Mouse (Mus musculus): ENCODE measurements around the gene Slc1a6. TPM values are rescaled to one million over a fixed set of nuclear protein-coding genes. Genes with fewer than 3 reads are reported as not detected.
"Not testable (repeated sequence)": the region's sequence is repeated elsewhere in the genome, so short reads cannot be mapped to it uniquely, and the experiment has no call there.

Gene Slc1a6
- polyA plus RNA-seq, 1 experiment from 2014 or later, result 0.38 TPM

DNA sequence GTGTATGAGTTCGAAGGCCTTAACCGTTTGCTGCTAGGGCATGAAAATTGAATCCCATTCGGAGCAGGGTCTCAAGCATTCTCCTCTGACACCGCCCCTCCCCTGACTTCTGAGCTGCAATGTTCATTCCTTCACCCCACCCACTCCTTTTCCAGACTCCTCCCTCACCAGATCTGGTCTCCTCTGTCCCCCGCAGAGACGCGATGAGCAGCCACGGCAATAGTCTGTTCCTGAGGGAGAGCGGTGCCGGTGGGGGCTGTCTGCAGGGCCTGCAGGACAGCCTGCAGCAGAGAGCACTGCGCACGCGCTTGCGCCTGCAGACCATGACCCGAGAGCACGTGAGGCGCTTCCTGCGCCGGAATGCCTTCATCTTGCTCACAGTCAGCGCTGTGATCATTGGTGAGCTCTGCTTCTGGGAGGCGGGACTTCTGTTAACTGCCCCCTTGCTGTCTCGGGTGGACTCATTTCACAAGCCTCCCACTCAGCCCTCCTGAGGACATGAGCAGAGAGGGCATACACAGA, 7.3 kb downstream of the Slc1a6 start:
- Histone ChIP-seq H3K9ac (ENCODE audit: low read depth, low read length) (peak overlapping the region; percentile 13; the same call in 1 of the 2 replicates), H3K27me3 (replicated peaks; ENCODE audit: control insufficient read depth, insufficient read depth, low read length) (no peaks in the 10 kb centered on the region), H3K4me3 (ENCODE audit: low read depth, low read length) (peak overlapping the region; percentile 34), H3K4me2 (replicated peaks; ENCODE audit: low read depth) (peak overlapping the region; percentile 66), H3K36me3 (ENCODE audit: control insufficient read depth, insufficient read depth) (no peaks in the 10 kb centered on the region), H3K4me1 (replicated peaks; ENCODE audit: control insufficient read depth, insufficient read depth, low read length) (0 out of 2 replicates have a peak, but pooled peaks cover 4% of the 10 kb centered on the region), H3K27ac (ENCODE audit: low read depth, low read length) (no peak overlapping the region), H3K9me3 (ENCODE audit: control insufficient read depth) (no peaks in the 10 kb centered on the region)
- peak; percentile 79 for ATAC-seq
- TF ChIP-seq CTCF (IDR thresholded peaks at IDR 0.05; ENCODE audit: low read depth), result no peak
- 3% methylated on average over 22 of the region's 22 CpGs for WGBS

- ATAC-seq, result no peak
- WGBS, result 37% methylated on average over 1 of the region's 1 CpGs
- TF ChIP-seq CTCF (IDR thresholded peaks at IDR 0.05; ENCODE audit: low read depth), result peak; percentile 19; the same call in 1 of the 2 replicates
Measured at GRCm38 (mm10) chr10:78790561-78790960, 10.3 kb downstream of the Slc1a6 start.

DNA sequence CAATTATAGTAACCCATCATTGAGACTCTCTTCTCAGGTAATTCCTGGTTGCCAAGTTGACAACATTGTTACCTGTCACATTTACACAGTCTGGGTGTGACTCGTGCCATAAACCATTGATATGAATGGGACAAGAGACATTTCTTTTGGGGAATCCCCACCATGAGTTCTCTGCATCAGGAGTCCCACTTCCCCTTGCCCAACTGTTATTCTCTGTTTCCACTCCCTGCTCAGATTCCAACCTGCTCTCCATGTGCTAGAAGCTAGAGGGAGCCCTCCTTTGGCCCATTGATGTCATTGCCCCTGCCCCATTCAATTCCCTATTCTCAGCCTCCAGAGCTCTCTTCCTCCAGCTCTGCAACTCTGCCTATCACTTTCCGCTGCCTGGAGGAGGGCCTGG, 21.2 kb downstream of the Slc1a6 start:
- Histone ChIP-seq H3K4me3 (ENCODE audit: low read depth, low read length) (no peak overlapping the region), H3K9me3 (ENCODE audit: control insufficient read depth) (no peaks in the 10 kb centered on the region), H3K27me3 (replicated peaks; ENCODE audit: control insufficient read depth, insufficient read depth, low read length) (no peaks in the 10 kb centered on the region), H3K9ac (ENCODE audit: low read depth, low read length) (no peak overlapping the region), H3K4me2 (replicated peaks; ENCODE audit: low read depth) (no peak overlapping the region), H3K36me3 (ENCODE audit: control insufficient read depth, insufficient read depth) (no peaks in the 10 kb centered on the region), H3K4me1 (replicated peaks; ENCODE audit: control insufficient read depth, insufficient read depth, low read length) (no peaks in the 10 kb centered on the region), H3K27ac (ENCODE audit: low read depth, low read length) (no peak overlapping the region)
- 72% methylated on average over 2 of the region's 2 CpGs for WGBS
- TF ChIP-seq CTCF (IDR thresholded peaks at IDR 0.05; ENCODE audit: low read depth), result no peak
- no peak for ATAC-seq

More at GRCm38 (mm10) chr10:78790561-78790960, 10.3 kb downstream of the Slc1a6 start:
- H3K27me3 ChIP-seq (replicated peaks; ENCODE audit: control insufficient read depth, insufficient read depth, low read length), result no peaks in the 10 kb centered on the region
- H3K9me3 ChIP-seq (ENCODE audit: control insufficient read depth), result no peaks in the 10 kb centered on the region
- H3K4me1 ChIP-seq (replicated peaks; ENCODE audit: control insufficient read depth, insufficient read depth, low read length), result 0 out of 2 replicates have a peak, but pooled peaks cover 4% of the 10 kb centered on the region
- H3K9ac ChIP-seq (ENCODE audit: low read depth, low read length), result no peak overlapping the region
- H3K36me3 ChIP-seq (ENCODE audit: control insufficient read depth, insufficient read depth), result no peaks in the 10 kb centered on the region
- no peak overlapping the region for H3K27ac ChIP-seq (ENCODE audit: low read depth, low read length)
- no peak overlapping the region for H3K4me2 ChIP-seq (replicated peaks; ENCODE audit: low read depth)
- no peak overlapping the region for H3K4me3 ChIP-seq (ENCODE audit: low read depth, low read length)

DNA sequence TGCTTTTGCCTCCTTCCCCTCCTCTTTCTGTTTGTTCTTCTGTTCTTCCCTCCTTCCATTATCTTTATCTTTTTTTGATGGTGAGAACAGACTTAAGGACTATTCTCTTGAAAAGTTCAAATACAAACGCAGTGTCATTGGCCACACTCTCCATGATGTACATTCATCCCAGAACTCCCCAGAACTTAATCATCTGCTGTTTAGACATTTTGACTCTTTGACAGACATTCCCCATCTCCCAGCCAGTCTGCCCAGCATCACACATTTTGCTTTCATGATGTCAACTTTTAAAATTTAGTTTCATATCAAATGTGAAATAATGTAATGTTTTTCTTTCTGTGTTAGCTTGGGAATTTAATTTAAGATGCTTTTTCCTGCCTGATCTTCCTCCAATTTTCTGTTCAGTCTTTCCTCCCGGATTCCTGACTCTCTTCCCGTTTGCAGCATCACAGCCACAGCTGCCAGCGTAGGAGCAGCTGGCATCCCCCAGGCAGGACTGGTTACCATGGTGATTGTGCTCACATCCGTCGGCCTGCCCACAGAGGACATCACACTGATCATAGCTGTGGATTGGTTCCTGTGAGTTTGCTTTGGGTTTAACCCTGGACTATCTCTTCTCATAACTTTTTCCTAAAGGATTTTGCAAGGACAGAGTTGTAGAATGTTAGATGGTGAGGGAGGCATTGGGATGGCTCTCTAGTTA, 32.2 kb downstream of the Slc1a6 start:
- TF ChIP-seq CTCF (IDR thresholded peaks at IDR 0.05; ENCODE audit: low read depth), result no peak
- no peak for ATAC-seq
- H3K4me1 ChIP-seq (replicated peaks; ENCODE audit: control insufficient read depth, insufficient read depth, low read length), result no peaks in the 10 kb centered on the region
- H3K27ac ChIP-seq (ENCODE audit: low read depth, low read length), result no peak overlapping the region
- H3K9ac ChIP-seq (ENCODE audit: low read depth, low read length), result no peak overlapping the region
- WGBS, result 57% methylated on average over 6 of the region's 6 CpGs
- no peak overlapping the region for H3K4me2 ChIP-seq (replicated peaks; ENCODE audit: low read depth)
- no peaks in the 10 kb centered on the region for H3K27me3 ChIP-seq (replicated peaks; ENCODE audit: control insufficient read depth, insufficient read depth, low read length)
- H3K4me3 ChIP-seq (ENCODE audit: low read depth, low read length), result no peak overlapping the region
- H3K9me3 ChIP-seq (ENCODE audit: control insufficient read depth), result no peaks in the 10 kb centered on the region
- H3K36me3 ChIP-seq (ENCODE audit: control insufficient read depth, insufficient read depth), result no peaks in the 10 kb centered on the region

DNA sequence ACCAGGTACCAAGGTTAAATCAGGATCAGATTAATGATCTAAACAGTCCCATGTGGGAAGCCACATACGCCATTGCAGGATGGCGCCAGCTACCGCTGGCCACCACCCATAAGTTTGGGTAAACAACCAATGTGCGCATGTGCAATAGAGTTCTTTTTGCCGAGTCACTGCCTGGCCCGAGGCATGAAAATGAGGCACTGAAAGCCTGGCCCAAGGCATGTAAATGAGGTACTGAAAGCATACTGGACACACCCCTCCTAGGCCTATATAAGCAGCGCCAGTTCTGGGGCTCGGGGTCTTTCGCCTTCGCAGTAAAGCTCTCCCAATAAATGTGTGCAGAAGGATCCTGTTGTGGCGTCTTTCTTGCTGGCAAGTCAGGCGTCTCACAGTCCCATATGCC, 60.2 kb downstream of the Slc1a6 start:
- not testable (repeated sequence) for ATAC-seq; H3K4me1 ChIP-seq (replicated peaks; ENCODE audit: control insufficient read depth, insufficient read depth, low read length); H3K9ac ChIP-seq (ENCODE audit: low read depth, low read length); H3K27me3 ChIP-seq (replicated peaks; ENCODE audit: control insufficient read depth, insufficient read depth, low read length); H3K4me2 ChIP-seq (replicated peaks; ENCODE audit: low read depth); H3K9me3 ChIP-seq (ENCODE audit: control insufficient read depth); H3K36me3 ChIP-seq (ENCODE audit: control insufficient read depth, insufficient read depth); H3K27ac ChIP-seq (ENCODE audit: low read depth, low read length); H3K4me3 ChIP-seq (ENCODE audit: low read depth, low read length)
- 95% methylated on average over 12 of the region's 12 CpGs for WGBS

- H3K27me3 ChIP-seq (replicated peaks; ENCODE audit: control insufficient read depth, insufficient read depth, low read length), result no peaks in the 10 kb centered on the region
- WGBS, result 83% methylated on average over 2 of the region's 2 CpGs
- TF ChIP-seq CTCF (IDR thresholded peaks at IDR 0.05; ENCODE audit: low read depth), result no peak
- no peaks in the 10 kb centered on the region for H3K4me1 ChIP-seq (replicated peaks; ENCODE audit: control insufficient read depth, insufficient read depth, low read length)
- H3K9me3 ChIP-seq (ENCODE audit: control insufficient read depth), result no peaks in the 10 kb centered on the region
- no peak within 1 kb of the TSS for H3K9ac ChIP-seq (ENCODE audit: low read depth, low read length)
- ATAC-seq, result no peak
- no peak within 1 kb of the TSS for H3K4me2 ChIP-seq (replicated peaks; ENCODE audit: low read depth)
- no peak within 1 kb of the TSS for H3K27ac ChIP-seq (ENCODE audit: low read depth, low read length)
- no peak within 1 kb of the TSS for H3K4me3 ChIP-seq (ENCODE audit: low read depth, low read length)
- H3K36me3 ChIP-seq (ENCODE audit: control insufficient read depth, insufficient read depth), result no peaks in the 10 kb centered on the region
Measured at GRCm38 (mm10) chr10:78852066-78852465, 71.8 kb downstream of the Slc1a6 start, which contains the start of gene Olfr1356. Olfr1356 (minus strand) TSS chr10:78852166.

Other genes starting within 250 kb of the Slc1a6 start
- 92.8 and 96.8 TPM in 2 replicates for gene Ilvbl, start 206.2 kb upstream of the Slc1a6 start, polyA plus RNA-seq (2015; fragmentation: Nextera tagmentation; extraction: Ambion mirVana)
- gene Syde1, start 188.5 kb upstream of the Slc1a6 start, polyA plus RNA-seq (2015; fragmentation: Nextera tagmentation; extraction: Ambion mirVana), result 6.2 and 6.5 TPM in 2 replicates
- not detected in 2 replicates for gene Olfr1357, start 162.4 kb upstream of the Slc1a6 start, polyA plus RNA-seq (2015; fragmentation: Nextera tagmentation; extraction: Ambion mirVana)
- gene Casp14, start 62.2 kb upstream of the Slc1a6 start, polyA plus RNA-seq (2015; fragmentation: Nextera tagmentation; extraction: Ambion mirVana), result 0.10 and 0.30 TPM in 2 replicates
- gene Ccdc105, start 27.4 kb upstream of the Slc1a6 start, polyA plus RNA-seq (2015; fragmentation: Nextera tagmentation; extraction: Ambion mirVana), result not detected in 2 replicates
- not detected in 2 replicates for gene Olfr1356, start 71.7 kb downstream of the Slc1a6 start, polyA plus RNA-seq (2015; fragmentation: Nextera tagmentation; extraction: Ambion mirVana)
- not detected in 2 replicates for gene Olfr1355, start 95.0 kb downstream of the Slc1a6 start, polyA plus RNA-seq (2015; fragmentation: Nextera tagmentation; extraction: Ambion mirVana)
- not detected in 2 replicates for gene Olfr1354, start 132.7 kb downstream of the Slc1a6 start, polyA plus RNA-seq (2015; fragmentation: Nextera tagmentation; extraction: Ambion mirVana)
- gene Olfr8, start 170.1 kb downstream of the Slc1a6 start, polyA plus RNA-seq (2015; fragmentation: Nextera tagmentation; extraction: Ambion mirVana), result not detected in 2 replicates
- gene Olfr1353, start 182.8 kb downstream of the Slc1a6 start, polyA plus RNA-seq (2015; fragmentation: Nextera tagmentation; extraction: Ambion mirVana), result not detected in 2 replicates
- not detected in 2 replicates for gene Olfr1352, start 200.6 kb downstream of the Slc1a6 start, polyA plus RNA-seq (2015; fragmentation: Nextera tagmentation; extraction: Ambion mirVana)
- gene Olfr1351, start 232.0 kb downstream of the Slc1a6 start, polyA plus RNA-seq (2015; fragmentation: Nextera tagmentation; extraction: Ambion mirVana), result not detected in 2 replicates
- gene Olfr57, start 248.2 kb downstream of the Slc1a6 start, polyA plus RNA-seq (2015; fragmentation: Nextera tagmentation; extraction: Ambion mirVana), result 0.14 TPM in 1 of 2 replicates, not detected in the other

All from intestine, postnatal 0 days (tissue).